Mouse (Mus musculus) stomach, embryonic 14.5 days (tissue): Measurements from ENCODE around the gene Elob. TPM values are rescaled to one million over a fixed set of nuclear protein-coding genes. Genes with fewer than 3 reads are reported as not detected.

ENCODE experiments used
- ATAC-seq: fragments of 200-750 bp; cut with Nextera tagmentation; 2 replicates; pipeline ENCODE4 v1.8.0; 2017; ENCODE audit warnings: low read depth, moderate TSS enrichment; ENCODE audit not compliant: insufficient number of reproducible peaks, insufficient read depth, low FRiP score
- H3K27ac ChIP-seq: fragments of 300-500 bp; sonication (generic); 2 replicates; pipeline ENCODE4 v1.5.1; 2014; ENCODE audit warnings: mild to moderate bottlenecking, low read length, moderate library complexity, mixed read lengths
- H3K27me3 ChIP-seq: fragments of 300-500 bp; sonication (generic); 2 replicates; pipeline ENCODE4 v1.6.1; 2014; ENCODE audit warnings: low read length, control low read depth, mixed read lengths; ENCODE audit not compliant: control insufficient read depth, insufficient read depth
- H3K36me3 ChIP-seq: fragments of 300-500 bp; sonication (generic); 2 replicates; pipeline ENCODE4 v1.6.1; 2014; ENCODE audit warnings: mild to moderate bottlenecking, control low read depth, low read length, moderate library complexity, mixed read lengths; ENCODE audit not compliant: control insufficient read depth, insufficient read depth
- H3K4me1 ChIP-seq: fragments of 300-500 bp; sonication (generic); 2 replicates; pipeline ENCODE4 v1.6.1; 2014; ENCODE audit warnings: low read length, control low read depth, mixed read lengths; ENCODE audit not compliant: control insufficient read depth, insufficient read depth
- H3K4me2 ChIP-seq: fragments of 300-500 bp; sonication (generic); replicated peaks from 2 replicates; pipeline ENCODE4 v1.6.1; 2014; ENCODE audit warnings: low read depth, low read length, control low read depth
- H3K4me3 ChIP-seq: fragments of 300-500 bp; sonication (generic); 2 replicates; pipeline ENCODE4 v1.5.1; 2014; ENCODE audit warnings: low read depth, low read length, control low read depth
- H3K9ac ChIP-seq: fragments of 300-500 bp; sonication (generic); replicated peaks from 2 replicates; pipeline ENCODE4 v1.6.1; 2014; ENCODE audit warnings: low read depth, mild to moderate bottlenecking, control low read depth, low read length, moderate library complexity, mixed read lengths
- H3K9me3 ChIP-seq: fragments of 300-500 bp; sonication (generic); 2 replicates; pipeline ENCODE4 v1.6.1; 2016; ENCODE audit warnings: low read depth, low read length, control low read depth; ENCODE audit not compliant: control insufficient read depth
- WGBS: fragments of 180-500 bp; shearing (Covaris S2); extraction: QIAGEN DNeasy Blood & Tissue Kit; methylation state at CpG from one replicate; pipeline ENCODE4 v1.1.7; 2014; 5-methylcytosine and 5-hydroxymethylcytosine counted together
- polyA plus RNA-seq: library from polyadenylated mRNA; unstranded; fragments of >200 nt; fragmentation: Nextera tagmentation; extraction: Ambion mirVana; gene quantifications from 2 replicates; pipeline ENCODE4 v1.2.1, GENCODE M21; 2014

The Elob gene
- 1,042 and 1,209 TPM in 2 replicates for polyA plus RNA-seq

GRCm38 (mm10) chr17:23829064-23829619 is at the start of gene Elob:
TSS of gene Elob (minus strand) at chr17:23829136.
- peak within 1 kb of the TSS; percentile 86 for H3K9ac ChIP-seq
- WGBS: 1% methylated on average over 41 of the region's 42 CpGs
- peak within 1 kb of the TSS; percentile 82 for H3K4me3 ChIP-seq
- H3K9me3 ChIP-seq: no peaks in the 10 kb centered on the region
- peak; percentile 94 for ATAC-seq
- H3K36me3 ChIP-seq: peaks cover 29% of the 10 kb centered on the region
- peaks cover 8% of the 10 kb centered on the region for H3K4me1 ChIP-seq
- no peaks in the 10 kb centered on the region for H3K27me3 ChIP-seq
- H3K27ac ChIP-seq: peak within 1 kb of the TSS; percentile 92
- H3K4me2 ChIP-seq: peak within 1 kb of the TSS; percentile 90

- H3K4me1 ChIP-seq: no peaks in the 10 kb centered on the region; the same call in 1 of the 2 replicates
- H3K36me3 ChIP-seq: no peaks in the 10 kb centered on the region
- H3K27ac ChIP-seq: no peak overlapping the region
- peak; percentile 19; the same call in 1 of the 2 replicates for ATAC-seq
- no peaks in the 10 kb centered on the region for H3K27me3 ChIP-seq
- WGBS: 88% methylated on average over 2 of the region's 2 CpGs
- no peak overlapping the region for H3K9ac ChIP-seq
- H3K4me3 ChIP-seq: no peak overlapping the region
- H3K9me3 ChIP-seq: no peaks in the 10 kb centered on the region
- H3K4me2 ChIP-seq: no peak overlapping the region
Observed at GRCm38 (mm10) chr17:23877166-23877565, 48.2 kb upstream of the Elob start.

GRCm38 (mm10) chr17:23876741-23877140 is 47.8 kb upstream of the Elob start:
- Histone ChIP-seq H3K9me3 (no peaks in the 10 kb centered on the region), H3K27ac (no peak overlapping the region), H3K4me1 (no peaks in the 10 kb centered on the region; the same call in 1 of the 2 replicates), H3K4me3 (no peak overlapping the region), H3K27me3 (no peaks in the 10 kb centered on the region), H3K36me3 (no peaks in the 10 kb centered on the region), H3K4me2 (no peak overlapping the region), H3K9ac (no peak overlapping the region)
- 46% methylated on average over 3 of the region's 3 CpGs for WGBS
- ATAC-seq: 0 out of 2 replicates have a peak, but pooled peaks have one; percentile 26

GRCm38 (mm10) chr17:23873884-23874856 is 45.2 kb upstream of the Elob start:
- WGBS: 44% methylated on average over 8 of the region's 8 CpGs
- no peak overlapping the region for H3K4me2 ChIP-seq
- no peak overlapping the region for H3K4me3 ChIP-seq
- no peaks in the 10 kb centered on the region for H3K36me3 ChIP-seq
- ATAC-seq: peak; percentile 51; the same call in 1 of the 2 replicates
- H3K4me1 ChIP-seq: no peaks in the 10 kb centered on the region; the same call in 1 of the 2 replicates
- no peak overlapping the region for H3K9ac ChIP-seq
- H3K9me3 ChIP-seq: no peaks in the 10 kb centered on the region
- H3K27me3 ChIP-seq: no peaks in the 10 kb centered on the region
- H3K27ac ChIP-seq: no peak overlapping the region

- Histone ChIP-seq H3K27ac (no peak overlapping the region), H3K4me2 (no peak overlapping the region), H3K27me3 (no peaks in the 10 kb centered on the region), H3K9me3 (no peaks in the 10 kb centered on the region), H3K4me3 (no peak overlapping the region), H3K9ac (no peak overlapping the region), H3K36me3 (no peaks in the 10 kb centered on the region), H3K4me1 (no peaks in the 10 kb centered on the region)
- no peak for ATAC-seq
- WGBS: 88% methylated on average over 11 of the region's 11 CpGs
Observed at GRCm38 (mm10) chr17:23868513-23868912, 39.6 kb upstream of the Elob start.

- 87% methylated on average over 15 of the region's 15 CpGs for WGBS
- no peaks in the 10 kb centered on the region for H3K9me3 ChIP-seq
- ATAC-seq: no peak
Observed at GRCm38 (mm10) chr17:23867756-23868155, 38.8 kb upstream of the Elob start, which contains the start of gene Prss21. TSS of gene Prss21 (plus strand) at chr17:23868056.

GRCm38 (mm10) chr17:23862926-23863325 is 34.0 kb upstream of the Elob start:
- H3K9ac ChIP-seq: no peak overlapping the region
- no peaks in the 10 kb centered on the region for H3K9me3 ChIP-seq
- H3K4me2 ChIP-seq: no peak overlapping the region
- no peak overlapping the region for H3K4me3 ChIP-seq
- H3K4me1 ChIP-seq: no peaks in the 10 kb centered on the region
- no peaks in the 10 kb centered on the region for H3K27me3 ChIP-seq
- H3K27ac ChIP-seq: no peak overlapping the region
- no peaks in the 10 kb centered on the region for H3K36me3 ChIP-seq
- no peak for ATAC-seq
- 80% methylated on average over 4 of the region's 4 CpGs for WGBS

More at GRCm38 (mm10) chr17:23867756-23868155, 38.8 kb upstream of the Elob start, which contains the start of gene Prss21:
- Histone ChIP-seq H3K4me1 (no peaks in the 10 kb centered on the region), H3K4me2 (no peak within 1 kb of the TSS), H3K36me3 (no peaks in the 10 kb centered on the region), H3K27me3 (no peaks in the 10 kb centered on the region), H3K4me3 (no peak within 1 kb of the TSS), H3K9ac (no peak within 1 kb of the TSS), H3K27ac (no peak within 1 kb of the TSS)

GRCm38 (mm10) chr17:23857913-23858312 is 29.0 kb upstream of the Elob start:
- ATAC-seq: peak; percentile 78
- 61% methylated on average over 2 of the region's 2 CpGs for WGBS

More at GRCm38 (mm10) chr17:23857913-23858312, 29.0 kb upstream of the Elob start:
- no peak overlapping the region for H3K4me2 ChIP-seq
- H3K4me3 ChIP-seq: no peak overlapping the region
- H3K9ac ChIP-seq: no peak overlapping the region
- no peaks in the 10 kb centered on the region for H3K4me1 ChIP-seq
- H3K27me3 ChIP-seq: no peaks in the 10 kb centered on the region
- H3K9me3 ChIP-seq: no peaks in the 10 kb centered on the region
- H3K27ac ChIP-seq: no peak overlapping the region; the same call in 1 of the 2 replicates
- no peaks in the 10 kb centered on the region for H3K36me3 ChIP-seq
